Mouse (Mus musculus) liver, embryonic 15.5 days (tissue): Measurements from ENCODE around the gene Tprn. TPM values are rescaled to one million over a fixed set of nuclear protein-coding genes. Genes with fewer than 3 reads are reported as not detected.
A peak's percentile ranks its signal among the peaks of the same experiment; 100 is the strongest.

ENCODE experiments used
- ATAC-seq: fragments of 200-750 bp; cut with Nextera tagmentation; 2 replicates; pipeline ENCODE4 v1.8.0; 2017; ENCODE audit warnings: moderate number of reproducible peaks, mild to moderate bottlenecking, moderate library complexity; ENCODE audit not compliant: insufficient read depth
- H3K27ac ChIP-seq: fragments of 300-500 bp; sonication (generic); replicated peaks from 2 replicates; pipeline ENCODE4 v1.5.1; 2015; ENCODE audit warnings: mild to moderate bottlenecking, inconsistent platforms
- H3K27me3 ChIP-seq: fragments of 300-500 bp; sonication (generic); 2 replicates; pipeline ENCODE4 v1.6.1; 2015; ENCODE audit warnings: mild to moderate bottlenecking, inconsistent platforms
- H3K36me3 ChIP-seq: fragments of 300-500 bp; sonication (generic); replicated peaks from 2 replicates; pipeline ENCODE4 v1.6.1; 2015; ENCODE audit warnings: moderate library complexity, mild to moderate bottlenecking, inconsistent platforms
- H3K4me1 ChIP-seq: fragments of 300-500 bp; sonication (generic); replicated peaks from 2 replicates; pipeline ENCODE4 v1.6.1; 2015; ENCODE audit warnings: inconsistent platforms
- H3K4me2 ChIP-seq: fragments of 300-500 bp; sonication (generic); 2 replicates; pipeline ENCODE4 v1.6.1; 2015; ENCODE audit warnings: moderate library complexity, mild to moderate bottlenecking, inconsistent platforms
- H3K4me3 ChIP-seq: fragments of 300-500 bp; sonication (generic); replicated peaks from 2 replicates; pipeline ENCODE4 v1.5.1; 2015; ENCODE audit warnings: mild to moderate bottlenecking, inconsistent platforms
- H3K9ac ChIP-seq: fragments of 300-500 bp; sonication (generic); 2 replicates; pipeline ENCODE4 v1.6.1; 2015; ENCODE audit warnings: moderate library complexity, mild to moderate bottlenecking, inconsistent platforms
- H3K9me3 ChIP-seq: fragments of 300-500 bp; sonication (generic); replicated peaks from 2 replicates; pipeline ENCODE4 v1.6.1; 2016; ENCODE audit warnings: inconsistent platforms
- WGBS: fragments of 180-500 bp; shearing (Covaris S2); methylation state at CpG from one replicate; pipeline ENCODE4 v1.1.7; 2015; ENCODE audit warnings: mixed read lengths; ENCODE audit not compliant: insufficient replicate concordance; 5-methylcytosine and 5-hydroxymethylcytosine counted together
- polyA plus RNA-seq: library from polyadenylated mRNA; unstranded; fragments of >200 nt; fragmentation: Nextera tagmentation; extraction: Ambion mirVana; gene quantifications from 2 replicates; pipeline ENCODE4 v1.2.1, GENCODE M21; 2015

The Tprn gene
- 3.9 and 5.4 TPM in 2 replicates for polyA plus RNA-seq

GRCm38 (mm10) chr2:25262291-25262767 lies at the start of gene Tprn:
TSS of gene Tprn (plus strand) at chr2:25262618.
- H3K27ac ChIP-seq = peak within 1 kb of the TSS; percentile 78
- WGBS = under 1% methylated on average over 39 of the region's 39 CpGs
- no peaks in the 10 kb centered on the region for H3K9me3 ChIP-seq
- no peaks in the 10 kb centered on the region for H3K36me3 ChIP-seq
- H3K4me1 ChIP-seq = peaks cover 58% of the 10 kb centered on the region
- peak within 1 kb of the TSS; percentile 100 for H3K4me2 ChIP-seq
- peak; percentile 98 for ATAC-seq
- H3K27me3 ChIP-seq = 0 out of 2 replicates have a peak, but pooled peaks cover 3% of the 10 kb centered on the region
- H3K9ac ChIP-seq = peak within 1 kb of the TSS; percentile 70
- peak within 1 kb of the TSS; percentile 87 for H3K4me3 ChIP-seq

GRCm38 (mm10) chr2:25213266-25213865 lies 49.1 kb upstream of the Tprn start:
- Histone ChIP-seq H3K4me2 (no peak overlapping the region), H3K9me3 (no peaks in the 10 kb centered on the region), H3K4me1 (peaks cover 24% of the 10 kb centered on the region), H3K36me3 (peaks cover 14% of the 10 kb centered on the region), H3K4me3 (no peak overlapping the region), H3K27ac (no peak overlapping the region), H3K9ac (no peak overlapping the region), H3K27me3 (peaks cover 4% of the 10 kb centered on the region; the same call in 1 of the 2 replicates)
- 66% methylated on average over 23 of the region's 23 CpGs for WGBS
- no peak for ATAC-seq

- Histone ChIP-seq H3K36me3 (peaks cover 6% of the 10 kb centered on the region), H3K4me3 (no peak within 1 kb of the TSS), H3K9me3 (no peaks in the 10 kb centered on the region), H3K27me3 (peaks cover 4% of the 10 kb centered on the region; the same call in 1 of the 2 replicates), H3K4me1 (peaks cover 20% of the 10 kb centered on the region), H3K9ac (no peak within 1 kb of the TSS), H3K27ac (no peak within 1 kb of the TSS), H3K4me2 (no peak within 1 kb of the TSS)
- ATAC-seq = no peak
- 64% methylated on average over 3 of the region's 3 CpGs for WGBS
Measured at GRCm38 (mm10) chr2:25214444-25214843, 48.0 kb upstream of the Tprn start, which contains the start of gene Stpg3. TSS of gene Stpg3 (minus strand) at chr2:25214637.

- Histone ChIP-seq H3K4me3 (no peak overlapping the region), H3K36me3 (peaks cover 15% of the 10 kb centered on the region), H3K9ac (no peak overlapping the region), H3K27me3 (peaks cover 4% of the 10 kb centered on the region; the same call in 1 of the 2 replicates), H3K9me3 (no peaks in the 10 kb centered on the region), H3K4me1 (peaks cover 8% of the 10 kb centered on the region), H3K4me2 (no peak overlapping the region), H3K27ac (no peak overlapping the region)
- 48% methylated on average over 2 of the region's 2 CpGs for WGBS
- no peak for ATAC-seq
Measured at GRCm38 (mm10) chr2:25217666-25218065, 44.8 kb upstream of the Tprn start.

- no peak within 1 kb of the TSS for H3K27ac ChIP-seq
- no peak for ATAC-seq
- H3K4me2 ChIP-seq = no peak within 1 kb of the TSS
- no peaks in the 10 kb centered on the region for H3K9me3 ChIP-seq
- H3K4me1 ChIP-seq = peaks cover 16% of the 10 kb centered on the region
- H3K9ac ChIP-seq = no peak within 1 kb of the TSS
- H3K36me3 ChIP-seq = peaks cover 22% of the 10 kb centered on the region
- H3K27me3 ChIP-seq = peaks cover 4% of the 10 kb centered on the region; the same call in 1 of the 2 replicates
- H3K4me3 ChIP-seq = no peak within 1 kb of the TSS
Measured at GRCm38 (mm10) chr2:25218445-25218844, 44.0 kb upstream of the Tprn start, which contains the start of gene Fam166a. TSS of gene Fam166a (plus strand) at chr2:25218745.

DNA sequence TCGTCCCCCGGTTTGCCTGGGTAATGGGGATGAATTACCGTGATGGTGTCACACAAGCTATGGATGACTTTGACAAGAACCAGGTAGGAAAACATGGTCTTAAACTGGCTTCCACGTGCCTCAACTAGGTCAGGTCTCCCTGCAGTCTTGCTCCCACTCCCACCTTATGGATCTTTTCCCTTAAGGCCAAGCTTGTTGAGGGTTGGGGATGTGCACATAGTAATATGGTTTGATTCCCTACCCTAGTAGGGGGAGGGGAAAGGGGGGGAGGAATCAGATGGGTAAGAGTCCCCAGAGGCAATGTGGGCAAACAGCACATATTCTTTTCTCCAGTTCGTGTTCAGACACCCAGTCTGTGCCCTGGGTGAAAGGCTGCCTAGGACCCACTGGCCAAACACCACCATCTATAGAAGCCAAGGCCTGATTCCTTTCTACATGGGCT lies 41.1 kb upstream of the Tprn start:
- Histone ChIP-seq H3K9me3 (no peaks in the 10 kb centered on the region), H3K27ac (no peak overlapping the region), H3K4me1 (peaks cover 28% of the 10 kb centered on the region), H3K27me3 (no peaks in the 10 kb centered on the region), H3K9ac (no peak overlapping the region), H3K36me3 (peaks cover 27% of the 10 kb centered on the region), H3K4me2 (0 out of 2 replicates have a peak overlapping the region, but pooled peaks have one; percentile 36), H3K4me3 (peak overlapping the region; percentile 4; the same call in 1 of the 2 replicates)
- WGBS = 68% methylated on average over 5 of the region's 5 CpGs
- ATAC-seq = no peak

GRCm38 (mm10) chr2:25223681-25224491 lies 38.5 kb upstream of the Tprn start:
- Histone ChIP-seq H3K27ac (peak overlapping the region; percentile 100), H3K4me3 (peak overlapping the region; percentile 86), H3K27me3 (no peaks in the 10 kb centered on the region), H3K9me3 (no peaks in the 10 kb centered on the region), H3K9ac (peak overlapping the region; percentile 95), H3K4me1 (peaks cover 46% of the 10 kb centered on the region), H3K4me2 (peak overlapping the region; percentile 84), H3K36me3 (peaks cover 27% of the 10 kb centered on the region)
- WGBS = under 1% methylated on average over 52 of the region's 53 CpGs
- ATAC-seq = peak; percentile 76

- Histone ChIP-seq H3K9me3 (no peaks in the 10 kb centered on the region), H3K9ac (peak within 1 kb of the TSS; percentile 95), H3K27ac (peak within 1 kb of the TSS; percentile 100), H3K36me3 (peaks cover 27% of the 10 kb centered on the region), H3K4me1 (peaks cover 49% of the 10 kb centered on the region), H3K4me2 (peak within 1 kb of the TSS; percentile 84), H3K27me3 (no peaks in the 10 kb centered on the region; the same call in 1 of the 2 replicates), H3K4me3 (peak within 1 kb of the TSS; percentile 86)
- no peak for ATAC-seq
- WGBS = under 1% methylated on average over 17 of the region's 17 CpGs
Measured at GRCm38 (mm10) chr2:25224492-25224765, 38.0 kb upstream of the Tprn start, which contains the start of gene Tubb4b. TSS of gene Tubb4b (minus strand) at chr2:25224702.

DNA sequence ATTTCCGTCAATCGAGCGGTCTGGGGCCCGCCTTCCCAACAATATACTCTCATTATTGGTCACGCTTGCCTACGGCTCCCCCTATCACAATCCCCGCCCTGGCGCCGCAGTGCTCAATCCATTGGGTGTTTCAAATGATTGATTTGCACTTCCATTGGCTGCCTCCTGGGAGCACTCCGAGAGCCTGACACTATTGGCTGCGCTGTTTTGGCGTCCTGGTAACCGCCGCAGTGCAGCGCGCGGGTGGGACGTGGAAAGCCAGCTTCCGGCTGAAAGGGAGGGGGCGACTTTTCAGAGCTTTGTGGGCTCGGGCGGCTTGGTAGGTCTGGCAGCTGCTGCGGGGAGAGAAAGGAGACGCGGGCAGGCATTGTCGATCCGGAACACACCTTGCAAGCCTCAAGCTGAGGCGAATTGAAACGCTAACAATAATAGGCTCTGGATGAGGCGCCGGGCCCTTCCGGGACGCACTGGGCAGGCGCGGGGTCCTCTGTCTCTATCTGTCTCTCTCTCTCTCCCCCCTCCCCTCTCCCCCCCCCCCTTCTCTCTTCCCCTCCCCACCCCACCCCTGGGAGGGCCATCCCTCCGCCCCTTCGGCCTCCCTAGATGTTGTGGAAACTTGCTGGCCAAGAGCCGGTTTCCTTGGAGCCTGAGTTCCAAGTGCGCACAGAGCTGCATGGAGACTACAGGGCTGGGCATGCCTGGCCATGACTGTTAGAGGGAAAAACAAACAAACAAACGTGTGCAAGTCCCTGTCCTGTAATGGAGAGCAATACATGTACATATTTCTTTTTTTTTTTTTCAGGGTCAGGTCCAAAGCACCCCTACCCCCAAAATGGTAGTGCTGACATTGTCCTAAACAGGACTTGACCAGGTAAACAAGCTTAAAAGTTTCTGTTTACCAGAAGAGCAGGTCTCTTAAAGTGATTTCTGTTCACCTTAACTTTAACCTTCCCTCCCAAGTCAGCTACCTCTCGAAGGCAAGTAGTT lies 37.4 kb upstream of the Tprn start:
- Histone ChIP-seq H3K27ac (peak overlapping the region; percentile 98), H3K4me3 (peak overlapping the region; percentile 86), H3K27me3 (peaks cover 1% of the 10 kb centered on the region; the same call in 1 of the 2 replicates), H3K36me3 (peaks cover 27% of the 10 kb centered on the region), H3K4me2 (peak overlapping the region; percentile 74), H3K9ac (peak overlapping the region; percentile 78), H3K9me3 (no peaks in the 10 kb centered on the region), H3K4me1 (peaks cover 49% of the 10 kb centered on the region)
- peak; percentile 91 for ATAC-seq
- 2% methylated on average over 41 of the region's 41 CpGs for WGBS

- peaks cover 49% of the 10 kb centered on the region for H3K4me1 ChIP-seq
- H3K9ac ChIP-seq = peak overlapping the region; percentile 78
- peak overlapping the region; percentile 98 for H3K27ac ChIP-seq
- peak overlapping the region; percentile 70 for H3K4me3 ChIP-seq
- no peak for ATAC-seq
- WGBS = 78% methylated on average over 8 of the region's 8 CpGs
- peaks cover 27% of the 10 kb centered on the region for H3K36me3 ChIP-seq
- no peaks in the 10 kb centered on the region for H3K9me3 ChIP-seq
- peak overlapping the region; percentile 74 for H3K4me2 ChIP-seq
- H3K27me3 ChIP-seq = peaks cover 8% of the 10 kb centered on the region; the same call in 1 of the 2 replicates
Measured at GRCm38 (mm10) chr2:25225811-25226379, 36.5 kb upstream of the Tprn start.
